Mouse (Mus musculus) forebrain, embryonic 12.5 days (tissue): ENCODE data around the gene Nsun6. TPM values are rescaled to one million over a fixed set of nuclear protein-coding genes. Genes with fewer than 3 reads are reported as not detected.
A peak's percentile ranks its signal among the peaks of the same experiment; 100 is the strongest.

Source experiments
- ATAC-seq: fragments of 200-750 bp; cut with Nextera tagmentation; 2 replicates; pipeline ENCODE4 v1.8.0; 2017; ENCODE audit warnings: moderate TSS enrichment; ENCODE audit not compliant: low FRiP score
- H3K27ac ChIP-seq: fragments of 300-500 bp; sonication (generic); 2 replicates; pipeline ENCODE4 v1.5.1; 2016; ENCODE audit warnings: mild to moderate bottlenecking
- H3K27me3 ChIP-seq: fragments of 300-500 bp; sonication (generic); 2 replicates; pipeline ENCODE4 v1.6.1; 2016; ENCODE audit warnings: mild to moderate bottlenecking
- H3K36me3 ChIP-seq: fragments of 300-500 bp; sonication (generic); replicated peaks from 2 replicates; pipeline ENCODE4 v1.6.1; 2016; ENCODE audit warnings: mild to moderate bottlenecking
- H3K4me1 ChIP-seq: fragments of 300-500 bp; sonication (generic); 2 replicates; pipeline ENCODE4 v1.6.1; 2016
- H3K4me2 ChIP-seq: fragments of 300-500 bp; sonication (generic); 2 replicates; pipeline ENCODE4 v1.6.1; 2016; ENCODE audit warnings: mild to moderate bottlenecking, moderate library complexity
- H3K4me3 ChIP-seq: fragments of 300-500 bp; sonication (generic); replicated peaks from 2 replicates; pipeline ENCODE4 v1.5.1; 2016; ENCODE audit warnings: mild to moderate bottlenecking
- H3K9ac ChIP-seq: fragments of 300-500 bp; sonication (generic); 2 replicates; pipeline ENCODE4 v1.6.1; 2016; ENCODE audit warnings: mild to moderate bottlenecking
- H3K9me3 ChIP-seq: fragments of 300-500 bp; sonication (generic); 2 replicates; pipeline ENCODE4 v1.6.1; 2016
- WGBS: fragments of 180-500 bp; shearing (Covaris S2); methylation state at CpG from one replicate; pipeline ENCODE4 v1.1.7; 2016; 5-methylcytosine and 5-hydroxymethylcytosine counted together
- polyA plus RNA-seq: library from polyadenylated mRNA; unstranded; fragments of >200 nt; fragmentation: Nextera tagmentation; extraction: Ambion mirVana; gene quantifications from 2 replicates; pipeline ENCODE4 v1.2.1, GENCODE M21; 2016

The Nsun6 gene
- polyA plus RNA-seq: 14.1 and 14.2 TPM in 2 replicates

DNA sequence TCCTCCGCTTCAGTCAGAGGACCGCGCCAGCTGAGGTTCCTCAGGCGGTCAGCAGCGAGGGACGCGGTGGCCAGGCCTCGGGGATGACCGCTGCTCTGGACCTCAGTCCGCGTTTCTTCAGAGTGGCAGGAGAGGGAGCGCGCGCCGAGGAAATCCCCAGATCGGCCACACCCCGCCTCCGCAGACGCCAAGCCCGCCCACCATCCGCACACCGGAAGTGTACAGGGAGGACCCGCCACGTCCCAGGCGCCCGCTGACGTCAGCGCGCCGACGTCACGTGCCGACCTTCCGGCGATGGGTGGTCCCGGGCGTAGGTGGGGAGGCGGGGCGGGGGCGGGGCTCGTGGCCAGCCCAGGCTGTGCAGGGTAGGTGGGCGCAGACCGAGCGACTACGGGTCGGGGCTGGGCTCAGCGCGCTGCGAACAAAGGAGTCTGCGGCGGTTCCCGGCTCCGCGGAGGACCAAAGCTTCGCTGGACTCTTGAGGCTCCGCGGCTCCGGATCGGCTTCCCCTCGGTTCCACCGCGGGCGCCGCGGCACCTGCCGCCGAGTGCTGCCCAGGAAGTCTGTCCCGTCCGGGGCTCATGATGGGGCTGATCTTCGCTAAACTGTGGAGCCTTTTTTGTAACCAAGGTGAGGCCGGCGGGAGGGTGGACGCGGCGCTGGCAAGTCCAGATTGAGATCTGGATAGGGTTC lies at the start of gene Nsun6:
TSS of gene Nsun6 (minus strand) at position 125 of the 693 bp plus-strand sequence.
- H3K36me3 ChIP-seq: 0 out of 2 replicates have a peak, but pooled peaks cover 5% of the 10 kb centered on the region
- peaks cover 25% of the 10 kb centered on the region for H3K4me1 ChIP-seq
- no peaks in the 10 kb centered on the region for H3K9me3 ChIP-seq
- H3K27ac ChIP-seq: peak within 1 kb of the TSS; percentile 94
- peak within 1 kb of the TSS; percentile 94 for H3K9ac ChIP-seq
- ATAC-seq: peak; percentile 99
- H3K4me3 ChIP-seq: peak within 1 kb of the TSS; percentile 74
- H3K4me2 ChIP-seq: peak within 1 kb of the TSS; percentile 62
- WGBS: under 1% methylated on average over 75 of the region's 75 CpGs
- no peaks in the 10 kb centered on the region for H3K27me3 ChIP-seq

DNA sequence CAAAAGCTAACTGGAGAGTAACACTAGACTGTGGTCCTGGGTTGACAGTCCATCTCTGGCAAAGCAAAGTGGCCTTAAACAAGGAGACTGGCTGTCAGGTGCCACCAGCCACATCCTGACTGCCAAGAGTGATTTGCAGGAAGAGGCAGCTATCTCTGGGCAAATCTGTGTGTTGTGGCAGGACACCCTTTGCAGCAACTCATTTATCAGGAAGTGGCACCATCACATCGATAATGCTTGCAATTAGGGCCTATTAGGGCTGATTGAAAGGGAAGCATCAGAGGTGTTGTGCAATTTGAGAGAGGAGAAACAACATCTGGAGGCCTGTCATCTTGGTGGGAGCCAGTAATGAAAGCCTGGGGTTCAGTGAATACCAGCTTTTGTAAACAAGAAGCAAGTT lies 49.5 kb upstream of the Nsun6 start:
- no peak overlapping the region for H3K4me3 ChIP-seq
- H3K9ac ChIP-seq: no peak overlapping the region
- no peaks in the 10 kb centered on the region for H3K27me3 ChIP-seq
- no peak overlapping the region for H3K4me2 ChIP-seq
- ATAC-seq: no peak
- H3K9me3 ChIP-seq: no peaks in the 10 kb centered on the region
- H3K27ac ChIP-seq: no peak overlapping the region
- 65% methylated on average over 1 of the region's 1 CpGs for WGBS
- H3K36me3 ChIP-seq: no peaks in the 10 kb centered on the region
- no peaks in the 10 kb centered on the region for H3K4me1 ChIP-seq

DNA sequence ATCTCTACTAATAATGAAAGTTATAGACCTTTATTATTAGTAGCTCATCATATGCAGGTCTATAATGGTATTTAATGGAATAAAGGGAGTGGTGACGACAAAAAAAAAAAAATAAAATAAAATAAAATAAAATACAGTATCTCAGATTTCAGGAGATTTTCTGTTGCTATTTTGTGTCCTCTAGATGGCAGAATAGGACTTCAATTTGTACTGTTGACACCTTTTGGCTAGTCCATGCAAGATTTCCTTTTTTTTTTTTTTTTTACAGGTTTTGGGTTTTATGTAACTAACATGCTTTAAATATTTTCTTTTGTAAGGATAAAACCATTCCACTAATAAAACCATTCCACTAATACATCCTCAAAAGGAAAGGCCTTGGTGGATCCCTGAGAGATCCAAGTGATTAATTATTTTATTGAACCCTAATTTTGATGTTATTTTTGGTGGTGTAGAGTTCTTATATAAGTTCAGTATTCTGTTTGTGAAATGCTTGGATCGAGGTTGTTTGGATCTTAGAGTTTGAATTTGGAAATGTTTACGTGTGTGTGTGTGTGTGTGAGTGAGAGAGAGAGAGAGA lies 41.7 kb upstream of the Nsun6 start:
- H3K27ac ChIP-seq: no peak overlapping the region
- no peaks in the 10 kb centered on the region for H3K36me3 ChIP-seq
- no peak overlapping the region for H3K4me2 ChIP-seq
- no peaks in the 10 kb centered on the region for H3K4me1 ChIP-seq
- no peaks in the 10 kb centered on the region for H3K9me3 ChIP-seq
- no peak for ATAC-seq
- H3K9ac ChIP-seq: no peak overlapping the region
- no peak overlapping the region for H3K4me3 ChIP-seq
- 71% methylated on average over 3 of the region's 3 CpGs for WGBS
- H3K27me3 ChIP-seq: no peaks in the 10 kb centered on the region

GRCm38 (mm10) chr2:15087308-15087707 lies 32.4 kb upstream of the Nsun6 start:
- H3K9me3 ChIP-seq: no peaks in the 10 kb centered on the region
- H3K4me3 ChIP-seq: no peak overlapping the region
- no peak overlapping the region for H3K27ac ChIP-seq
- no peak overlapping the region for H3K4me2 ChIP-seq
- peaks cover 16% of the 10 kb centered on the region for H3K36me3 ChIP-seq
- H3K9ac ChIP-seq: no peak overlapping the region
- WGBS: 83% methylated on average over 1 of the region's 1 CpGs
- ATAC-seq: no peak
- H3K27me3 ChIP-seq: no peaks in the 10 kb centered on the region
- H3K4me1 ChIP-seq: no peaks in the 10 kb centered on the region

DNA sequence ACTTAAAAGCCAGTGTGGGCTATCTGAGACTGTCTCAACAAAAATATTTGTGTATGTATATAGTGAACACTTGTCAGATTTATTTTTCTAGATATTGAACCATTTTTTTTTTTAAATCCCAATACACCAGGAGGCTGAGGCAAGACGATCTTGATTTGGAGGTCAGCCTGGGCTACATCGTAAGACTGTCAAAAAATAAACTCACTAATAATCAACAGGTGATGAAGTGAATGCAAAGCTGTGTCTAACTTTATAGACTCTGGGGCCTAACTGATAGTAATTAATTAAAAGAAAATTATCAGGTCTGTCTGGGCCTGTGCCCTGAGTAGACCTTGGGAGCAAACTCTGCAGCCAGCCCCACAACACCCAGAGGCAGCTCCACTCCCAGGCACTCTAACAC lies 28.8 kb upstream of the Nsun6 start:
- no peak overlapping the region for H3K27ac ChIP-seq
- H3K4me3 ChIP-seq: no peak overlapping the region
- no peak overlapping the region for H3K9ac ChIP-seq
- 0 out of 2 replicates have a peak, but pooled peaks have one; percentile 33 for ATAC-seq
- H3K9me3 ChIP-seq: no peaks in the 10 kb centered on the region
- peaks cover 44% of the 10 kb centered on the region for H3K36me3 ChIP-seq
- H3K27me3 ChIP-seq: no peaks in the 10 kb centered on the region
- WGBS: 99% methylated on average over 2 of the region's 2 CpGs
- no peaks in the 10 kb centered on the region for H3K4me1 ChIP-seq
- H3K4me2 ChIP-seq: no peak overlapping the region

DNA sequence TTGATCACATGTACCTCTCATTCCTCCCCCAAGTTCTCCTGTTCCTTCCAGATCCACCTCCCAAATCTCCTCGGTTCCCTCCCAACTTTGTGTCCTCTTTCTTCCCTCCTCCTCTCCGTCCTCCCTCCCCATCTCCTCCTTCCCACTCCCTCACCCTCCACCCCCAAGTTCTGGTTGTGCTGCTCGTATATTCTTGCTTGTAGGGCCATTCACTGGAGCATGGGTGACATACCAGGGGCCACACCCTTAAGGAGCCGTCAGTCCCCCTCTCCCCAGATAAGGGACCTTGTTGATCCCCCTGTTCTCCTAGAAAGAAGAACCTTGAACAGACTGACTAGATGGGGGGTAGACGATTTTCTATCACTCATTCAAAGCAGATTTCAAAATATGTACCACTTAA lies 12.2 kb upstream of the Nsun6 start:
- Histone ChIP-seq H3K9ac (no peak overlapping the region), H3K4me1 (peaks cover 14% of the 10 kb centered on the region; the same call in 1 of the 2 replicates), H3K4me2 (no peak overlapping the region), H3K9me3 (no peaks in the 10 kb centered on the region), H3K36me3 (peaks cover 24% of the 10 kb centered on the region), H3K4me3 (no peak overlapping the region), H3K27ac (no peak overlapping the region), H3K27me3 (no peaks in the 10 kb centered on the region)
- WGBS: 78% methylated on average over 5 of the region's 5 CpGs
- ATAC-seq: no peak

DNA sequence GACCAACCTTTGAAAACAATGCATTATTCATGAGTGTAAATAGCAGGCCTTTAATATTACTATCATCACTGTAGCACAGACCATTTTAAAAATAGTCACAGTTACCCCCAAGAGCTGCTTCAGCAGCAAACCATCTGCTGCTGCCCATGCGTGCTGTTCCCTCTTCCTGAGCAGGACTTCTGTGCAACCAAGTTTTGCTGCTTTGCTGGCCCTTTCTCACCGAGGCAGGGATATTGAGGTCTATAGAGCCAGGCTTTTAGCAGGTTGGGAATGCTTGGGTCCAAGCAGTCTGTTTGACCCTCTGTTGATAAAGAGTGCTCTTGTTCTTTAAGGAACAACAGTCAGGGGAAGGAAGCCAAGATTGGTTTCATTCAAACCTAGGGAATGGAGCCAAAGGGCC lies 10.6 kb upstream of the Nsun6 start:
- H3K36me3 ChIP-seq: peaks cover 20% of the 10 kb centered on the region
- no peak for ATAC-seq
- no peaks in the 10 kb centered on the region for H3K27me3 ChIP-seq
- no peak overlapping the region for H3K4me2 ChIP-seq
- peaks cover 14% of the 10 kb centered on the region; the same call in 1 of the 2 replicates for H3K4me1 ChIP-seq
- 75% methylated on average over 2 of the region's 2 CpGs for WGBS
- no peaks in the 10 kb centered on the region for H3K9me3 ChIP-seq
- H3K4me3 ChIP-seq: no peak overlapping the region
- no peak overlapping the region for H3K27ac ChIP-seq
- H3K9ac ChIP-seq: no peak overlapping the region

DNA sequence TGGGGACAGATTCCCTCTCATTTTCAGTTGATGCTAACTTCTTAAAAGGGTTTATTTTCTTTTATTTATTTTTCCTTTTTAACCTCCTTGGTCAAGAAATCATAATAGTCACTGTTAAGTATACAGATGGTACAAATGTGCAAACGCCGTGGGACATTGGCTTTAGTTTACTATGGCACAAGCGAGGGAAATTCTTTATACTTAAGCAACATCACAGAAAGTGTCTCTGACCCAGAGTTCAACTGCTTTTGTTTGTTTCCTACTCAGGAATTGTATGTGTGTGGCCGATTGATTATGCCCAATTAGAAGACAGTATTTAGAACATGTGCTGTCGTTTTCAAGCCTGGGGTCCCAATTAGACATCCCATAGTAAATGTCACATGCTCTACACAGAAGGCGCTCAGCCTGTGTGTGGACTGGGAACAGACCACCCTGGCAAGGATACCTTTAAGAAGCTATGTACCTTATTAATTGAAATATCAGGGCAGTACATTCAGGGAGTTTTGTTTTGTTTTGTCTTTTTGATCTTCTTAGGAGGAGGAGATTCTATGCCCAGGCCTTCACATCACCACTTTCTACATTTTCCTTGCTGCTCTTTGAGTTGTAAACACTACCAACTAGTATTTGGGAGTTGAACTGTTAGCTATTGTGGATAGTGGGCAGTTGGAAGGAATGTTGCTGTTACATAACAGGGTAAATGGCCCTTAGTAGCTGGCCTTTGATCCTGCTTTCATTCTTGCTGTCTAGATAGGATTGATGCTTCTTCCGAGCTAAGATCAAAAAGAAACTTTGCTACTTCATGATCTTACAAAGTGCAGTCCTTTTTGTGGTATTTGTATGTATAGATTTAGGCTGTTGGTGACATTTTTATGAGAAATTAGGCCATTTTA lies 9.8 kb upstream of the Nsun6 start:
- Histone ChIP-seq H3K27ac (no peak overlapping the region), H3K4me3 (no peak overlapping the region), H3K4me1 (peaks cover 14% of the 10 kb centered on the region; the same call in 1 of the 2 replicates), H3K9ac (no peak overlapping the region), H3K27me3 (no peaks in the 10 kb centered on the region), H3K36me3 (peaks cover 16% of the 10 kb centered on the region), H3K9me3 (no peaks in the 10 kb centered on the region), H3K4me2 (no peak overlapping the region)
- 0 out of 2 replicates have a peak, but pooled peaks have one; percentile 55 for ATAC-seq
- 63% methylated on average over 7 of the region's 7 CpGs for WGBS

DNA sequence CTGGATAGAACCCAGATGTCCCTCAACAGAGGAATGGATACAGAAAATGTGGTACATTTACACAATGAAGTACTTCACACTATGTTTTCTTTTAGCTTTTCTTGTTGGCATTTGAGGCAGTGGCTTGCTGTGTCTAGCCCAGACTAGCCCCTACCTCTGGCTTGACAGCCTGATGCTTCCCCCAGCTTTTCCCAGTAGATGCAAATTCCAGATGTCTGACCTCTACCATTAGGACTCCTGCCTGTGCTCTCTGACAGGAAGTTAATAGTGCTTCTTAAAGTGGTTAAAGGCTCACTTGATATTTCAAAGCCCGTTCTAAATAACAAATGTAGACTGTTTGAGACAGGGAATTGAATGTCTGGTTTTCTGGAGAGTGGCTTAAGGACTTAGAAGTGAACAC lies 8.9 kb upstream of the Nsun6 start:
- Histone ChIP-seq H3K9ac (no peak overlapping the region), H3K4me2 (no peak overlapping the region), H3K4me3 (no peak overlapping the region), H3K4me1 (peaks cover 19% of the 10 kb centered on the region; the same call in 1 of the 2 replicates), H3K27ac (no peak overlapping the region), H3K36me3 (peaks cover 17% of the 10 kb centered on the region), H3K9me3 (no peaks in the 10 kb centered on the region), H3K27me3 (no peaks in the 10 kb centered on the region)
- ATAC-seq: no peak
- 77% methylated on average over 1 of the region's 1 CpGs for WGBS

- 92% methylated on average over 3 of the region's 3 CpGs for WGBS
- Histone ChIP-seq H3K27ac (no peak overlapping the region), H3K36me3 (0 out of 2 replicates have a peak, but pooled peaks cover 10% of the 10 kb centered on the region), H3K4me1 (peaks cover 35% of the 10 kb centered on the region), H3K4me3 (no peak overlapping the region), H3K9me3 (no peaks in the 10 kb centered on the region), H3K9ac (no peak overlapping the region), H3K4me2 (no peak overlapping the region), H3K27me3 (no peaks in the 10 kb centered on the region)
- no peak for ATAC-seq
These were observed 6.0 kb upstream of the Nsun6 start for GRCm38 (mm10) chr2:15060856-15061255.

GRCm38 (mm10) chr2:15058227-15058626 lies 3.4 kb upstream of the Nsun6 start:
- Histone ChIP-seq H3K9ac (no peak overlapping the region), H3K36me3 (0 out of 2 replicates have a peak, but pooled peaks cover 7% of the 10 kb centered on the region), H3K27ac (no peak overlapping the region), H3K27me3 (no peaks in the 10 kb centered on the region), H3K4me2 (no peak overlapping the region), H3K4me3 (no peak overlapping the region), H3K9me3 (no peaks in the 10 kb centered on the region), H3K4me1 (peaks cover 25% of the 10 kb centered on the region)
- 91% methylated on average over 5 of the region's 5 CpGs for WGBS
- no peak for ATAC-seq

DNA sequence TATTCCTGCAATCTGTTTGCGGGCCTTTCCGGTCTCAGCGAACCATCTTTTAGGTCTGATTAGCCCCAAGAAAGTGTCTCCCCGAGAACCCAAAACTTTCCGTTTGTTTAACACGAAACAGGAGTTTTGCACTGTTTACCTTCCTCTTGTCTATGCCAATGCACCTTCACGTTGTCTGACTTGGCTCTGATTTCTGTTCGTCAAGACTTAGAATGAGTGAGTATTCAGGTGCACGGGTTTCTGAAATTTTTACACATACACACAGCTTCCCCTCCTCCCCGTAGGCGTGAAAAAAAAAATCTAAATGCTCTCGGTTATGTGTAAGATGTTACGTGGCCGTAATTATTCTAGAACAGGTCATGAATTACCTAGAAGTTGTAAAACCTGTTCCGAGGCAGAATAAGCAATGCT lies 877 bp upstream of the Nsun6 start:
- no peaks in the 10 kb centered on the region for H3K9me3 ChIP-seq
- peak overlapping the region; percentile 74 for H3K4me3 ChIP-seq
- no peaks in the 10 kb centered on the region for H3K27me3 ChIP-seq
- H3K9ac ChIP-seq: peak overlapping the region; percentile 94
- 0 out of 2 replicates have a peak, but pooled peaks cover 7% of the 10 kb centered on the region for H3K36me3 ChIP-seq
- peak overlapping the region; percentile 94 for H3K27ac ChIP-seq
- WGBS: under 1% methylated on average over 15 of the region's 15 CpGs
- H3K4me1 ChIP-seq: peaks cover 25% of the 10 kb centered on the region
- peak overlapping the region; percentile 62 for H3K4me2 ChIP-seq
- peak; percentile 0; the same call in 1 of the 2 replicates for ATAC-seq
